Mouse (Mus musculus): ENCODE results near the gene Cacnb3.

DNA sequence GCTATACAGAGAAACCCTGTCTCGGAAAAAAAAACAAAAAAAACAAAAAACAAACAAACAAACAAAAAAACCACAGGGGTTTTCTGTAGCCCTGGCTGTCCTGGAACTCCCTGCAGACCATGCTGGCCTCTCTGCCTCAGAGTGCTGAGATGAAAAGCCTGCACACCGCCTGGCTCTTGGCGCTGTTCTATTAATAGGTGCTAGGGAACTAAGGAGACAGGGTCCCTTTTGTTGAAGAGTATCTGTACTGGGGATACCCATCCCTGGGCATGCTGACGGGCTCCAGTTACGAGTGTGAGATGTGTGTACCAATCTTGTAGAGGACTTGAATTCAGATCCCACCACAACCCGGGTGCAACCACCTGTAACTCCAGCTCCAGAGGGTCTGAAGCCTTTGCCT is 14.9 kb upstream of the Cacnb3 start:
- TF ChIP-seq CTCF (IDR thresholded peaks at IDR 0.05; ENCODE audit: low read depth, low read length) = no peak
- TF ChIP-seq POLR2A (IDR thresholded peaks at IDR 0.05; ENCODE audit: borderline replicate concordance, low read depth, low read length) = no peak
